Mouse (Mus musculus) MN1 (cell line): ENCODE data around the gene Cacna1d.
A peak's percentile ranks its signal among the peaks of the same experiment; 100 is the strongest.

ENCODE experiments used
- DNase-seq: peaks from one replicate; pipeline ENCODE4 v3.0.0-alpha.2; 2016; ENCODE audit warnings: low spot score

Gene Cacna1d

GRCm38 (mm10) chr14:30166036-30166435 is 325.2 kb downstream of the Cacna1d start:
- no peak for DNase-seq

GRCm38 (mm10) chr14:30163733-30164708 is 327.2 kb downstream of the Cacna1d start:
- DNase-seq, result peak; percentile 43

- DNase-seq, result no peak
These were observed 343.5 kb downstream of the Cacna1d start for GRCm38 (mm10) chr14:30147774-30148173.

GRCm38 (mm10) chr14:30138379-30138964 is 352.8 kb downstream of the Cacna1d start:
- no peak for DNase-seq

GRCm38 (mm10) chr14:30137961-30138360 is 353.3 kb downstream of the Cacna1d start:
- no peak for DNase-seq

- DNase-seq, result peak; percentile 87
These were observed 354.3 kb downstream of the Cacna1d start for GRCm38 (mm10) chr14:30136965-30137364.

- DNase-seq, result no peak
These were observed 355.9 kb downstream of the Cacna1d start for GRCm38 (mm10) chr14:30135351-30135750.

- peak; percentile 30 for DNase-seq
These were observed 357.6 kb downstream of the Cacna1d start for GRCm38 (mm10) chr14:30133684-30134083.

- no peak for DNase-seq
These were observed 360.0 kb downstream of the Cacna1d start for GRCm38 (mm10) chr14:30131256-30131655.

GRCm38 (mm10) chr14:30130092-30130491 is 361.2 kb downstream of the Cacna1d start:
- DNase-seq, result no peak

- no peak for DNase-seq
These were observed 361.9 kb downstream of the Cacna1d start for GRCm38 (mm10) chr14:30129378-30129777.

- no peak for DNase-seq
These were observed 366.1 kb downstream of the Cacna1d start for GRCm38 (mm10) chr14:30124951-30125690.

- no peak for DNase-seq
These were observed 371.2 kb downstream of the Cacna1d start for GRCm38 (mm10) chr14:30120023-30120422.

GRCm38 (mm10) chr14:30113392-30114108 is 377.7 kb downstream of the Cacna1d start:
- no peak for DNase-seq

GRCm38 (mm10) chr14:30109079-30109478 is 382.2 kb downstream of the Cacna1d start:
- no peak for DNase-seq

- DNase-seq, result no peak
These were observed 384.7 kb downstream of the Cacna1d start for GRCm38 (mm10) chr14:30106550-30106949.

- no peak for DNase-seq
These were observed 385.7 kb downstream of the Cacna1d start for GRCm38 (mm10) chr14:30105551-30105950.

GRCm38 (mm10) chr14:30103946-30104536 is 387.2 kb downstream of the Cacna1d start:
- no peak for DNase-seq

GRCm38 (mm10) chr14:30097239-30097638 is 394.0 kb downstream of the Cacna1d start:
- no peak for DNase-seq

- DNase-seq, result no peak
These were observed 398.8 kb downstream of the Cacna1d start for GRCm38 (mm10) chr14:30092426-30092825.

- DNase-seq, result no peak
These were observed 399.2 kb downstream of the Cacna1d start for GRCm38 (mm10) chr14:30092021-30092420.
